Mouse (Mus musculus) neutrophil, adult 5-6 weeks (primary cell): ENCODE measurements around the gene Pikfyve. TPM values are rescaled to one million over a fixed set of nuclear protein-coding genes. Genes with fewer than 3 reads are reported as not detected.
A peak's percentile ranks its signal among the peaks of the same experiment; 100 is the strongest.
"Not testable (repeated sequence)": the region's sequence is repeated elsewhere in the genome, so short reads cannot be mapped to it uniquely, and the experiment has no call there.

ENCODE experiments used
- ATAC-seq: fragments of 151-379, 151-347 bp; 2 replicates; pipeline ENCODE4 v1.8.0; 2017; ENCODE audit warnings: mild to moderate bottlenecking, moderate TSS enrichment; ENCODE audit not compliant: insufficient number of reproducible peaks, poor library complexity, low FRiP score, severe bottlenecking; ENCODE audit errors: extremely low read depth
- total RNA-seq: library from RNA; stranded (forward); fragments of 200-1000 nt; gene quantifications from 2 replicates; pipeline ENCODE4 v1.2.3, GENCODE M21; 2017

Gene Pikfyve
- total RNA-seq, 1 experiment from 2014 or later: 69.4 TPM

DNA sequence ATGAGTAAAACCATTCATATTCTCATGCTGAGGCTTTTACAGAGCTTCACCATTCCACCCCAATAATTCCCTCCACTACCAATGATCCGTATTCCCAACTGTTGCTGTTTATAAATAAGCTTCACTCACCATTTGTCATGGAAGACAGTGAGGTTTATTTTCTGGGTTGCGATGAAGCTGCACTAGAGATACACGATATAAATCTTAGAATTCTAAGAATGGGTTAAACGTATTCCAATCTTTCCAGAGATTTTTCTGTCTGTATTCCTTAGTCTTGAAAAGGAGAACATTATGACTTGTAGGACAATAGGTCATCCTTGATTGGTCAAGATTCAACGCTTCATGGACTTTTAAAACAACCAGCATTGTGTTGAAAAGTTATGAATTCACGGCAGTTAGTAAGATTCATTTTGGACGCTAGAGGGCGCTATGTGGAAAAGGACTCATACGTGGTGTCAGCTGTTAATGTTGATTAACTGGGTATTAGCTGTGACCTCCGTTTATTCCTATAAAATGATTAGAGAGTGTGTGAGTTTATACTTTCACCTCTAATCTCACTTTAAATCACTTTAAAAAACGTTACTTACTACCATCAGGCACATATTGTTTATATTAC lies 6.7 kb upstream of the Pikfyve start:
- ATAC-seq: peak; percentile 50; the same call in 1 of the 2 replicates

GRCm38 (mm10) chr1:65181459-65181858 lies 5.0 kb upstream of the Pikfyve start:
- ATAC-seq: no peak

DNA sequence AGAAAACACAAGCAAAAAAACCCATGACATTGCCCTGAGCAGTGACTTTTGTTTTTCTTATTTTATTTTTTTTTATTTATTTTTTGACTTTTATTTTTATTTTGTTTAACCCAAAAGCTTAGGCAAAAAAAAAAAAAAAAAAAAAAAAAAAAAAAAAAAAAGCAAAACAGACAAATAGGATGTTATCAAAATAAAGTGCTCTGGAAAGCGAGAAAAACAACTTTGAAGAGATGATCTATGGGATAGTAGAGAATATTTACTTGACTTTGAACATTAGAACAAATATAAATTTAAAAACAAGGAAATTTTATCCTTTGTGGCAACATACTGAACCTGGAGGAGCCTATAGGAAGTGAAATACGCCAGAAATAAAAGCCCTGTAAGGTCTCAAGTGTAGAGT lies 2.5 kb upstream of the Pikfyve start:
- no peak for ATAC-seq

DNA sequence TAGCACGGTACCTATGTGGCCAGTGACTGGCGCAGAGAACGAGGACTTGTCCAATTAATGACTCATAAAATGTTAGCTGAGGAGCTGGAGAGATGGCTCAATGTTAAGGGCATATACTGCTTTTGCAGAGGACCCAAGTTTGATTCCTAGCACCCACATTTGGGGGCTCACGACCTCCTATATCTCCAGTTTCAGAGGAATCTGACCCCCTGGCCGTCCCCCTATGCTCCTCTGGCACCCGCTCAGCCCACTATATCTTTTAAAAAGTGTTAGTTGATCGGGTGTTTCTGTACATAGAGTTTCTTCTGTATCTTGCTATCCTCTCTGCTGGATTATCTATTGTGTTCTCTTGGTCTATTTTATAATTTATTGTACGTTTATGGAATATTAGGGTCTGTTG lies 1.5 kb upstream of the Pikfyve start:
- no peak for ATAC-seq

GRCm38 (mm10) chr1:65185524-65186205 lies 818 bp upstream of the Pikfyve start:
- no peak for ATAC-seq

GRCm38 (mm10) chr1:65187074-65187430 lies 569 bp downstream of the Pikfyve start:
- ATAC-seq: no peak

DNA sequence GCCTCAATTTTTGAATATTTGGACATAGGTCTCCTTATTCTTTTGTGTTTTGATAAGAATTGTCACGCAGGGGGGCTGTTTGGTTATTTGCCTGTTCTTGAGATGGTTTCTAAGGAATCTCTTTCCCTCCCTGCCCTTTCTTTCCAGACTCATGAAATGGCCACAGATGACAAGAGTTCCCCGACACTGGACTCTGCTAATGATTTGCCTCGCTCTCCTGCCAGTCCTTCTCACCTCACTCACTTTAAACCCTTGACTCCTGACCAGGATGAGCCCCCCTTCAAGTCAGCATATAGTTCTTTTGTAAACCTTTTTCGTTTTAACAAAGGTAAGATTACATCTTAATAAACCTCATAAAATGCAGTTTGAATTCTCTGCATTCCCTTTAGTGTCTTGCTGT lies 3.7 kb downstream of the Pikfyve start:
- no peak for ATAC-seq

DNA sequence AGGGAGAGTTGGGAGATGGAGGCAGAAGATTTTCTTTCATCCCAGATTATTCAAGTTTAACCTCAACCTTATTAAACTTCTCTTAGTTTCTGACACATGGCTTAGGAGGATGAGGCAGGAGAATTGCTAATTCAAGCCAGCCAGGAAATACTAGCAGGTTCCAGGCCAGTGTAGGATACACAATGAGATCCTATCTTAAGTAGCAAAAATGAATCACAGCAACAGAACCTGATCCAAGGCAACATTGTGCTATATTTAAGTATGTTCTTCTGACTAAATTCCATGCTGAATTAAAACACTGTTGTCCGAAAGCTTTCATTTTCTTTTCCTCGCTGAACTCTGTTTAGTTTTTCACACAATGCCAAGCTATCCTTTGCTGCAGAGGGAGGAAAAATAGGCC lies 6.7 kb downstream of the Pikfyve start:
- ATAC-seq: no peak

- ATAC-seq: no peak
These were observed 11.9 kb downstream of the Pikfyve start for GRCm38 (mm10) chr1:65198425-65198824.

DNA sequence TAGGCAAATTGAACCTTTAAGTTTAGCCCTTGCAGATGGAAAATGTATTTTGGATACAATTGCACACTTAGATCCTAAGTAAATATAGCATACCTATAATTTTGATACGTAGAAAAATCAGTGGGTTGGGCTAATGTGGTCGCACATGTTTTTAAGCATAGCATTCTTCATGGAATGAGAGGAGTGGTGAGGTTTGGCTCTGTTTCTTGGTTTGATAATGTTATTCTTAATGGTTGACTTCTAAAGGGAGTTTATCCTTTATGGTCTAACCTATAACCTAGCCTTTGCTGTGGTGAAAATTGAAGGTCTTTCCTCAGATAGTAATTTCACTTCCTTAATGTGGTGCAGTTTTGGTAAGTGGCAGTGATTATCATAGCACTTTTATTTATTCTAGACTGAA lies 12.4 kb downstream of the Pikfyve start:
- no peak for ATAC-seq

DNA sequence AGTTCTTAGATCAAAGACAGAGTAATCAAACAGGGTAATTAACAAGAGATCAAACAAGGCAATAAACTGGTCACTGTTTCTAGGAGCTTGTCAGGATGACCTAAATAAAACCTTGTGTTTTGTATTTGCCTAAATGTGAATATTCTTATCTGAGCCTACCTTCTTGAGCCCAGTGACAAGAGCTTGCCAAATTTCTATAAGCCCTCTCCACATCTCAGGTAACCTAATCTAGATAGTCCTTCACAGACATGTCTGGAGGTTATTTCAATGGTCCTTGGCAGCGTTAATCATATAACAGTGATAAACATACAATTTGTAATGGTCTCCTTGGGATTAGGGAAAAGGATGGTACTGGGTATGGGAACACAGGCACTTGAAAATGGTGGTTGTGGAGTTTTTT lies 17.8 kb downstream of the Pikfyve start:
- no peak for ATAC-seq

- ATAC-seq: no peak
These were observed 26.7 kb downstream of the Pikfyve start for GRCm38 (mm10) chr1:65213214-65213613.

DNA sequence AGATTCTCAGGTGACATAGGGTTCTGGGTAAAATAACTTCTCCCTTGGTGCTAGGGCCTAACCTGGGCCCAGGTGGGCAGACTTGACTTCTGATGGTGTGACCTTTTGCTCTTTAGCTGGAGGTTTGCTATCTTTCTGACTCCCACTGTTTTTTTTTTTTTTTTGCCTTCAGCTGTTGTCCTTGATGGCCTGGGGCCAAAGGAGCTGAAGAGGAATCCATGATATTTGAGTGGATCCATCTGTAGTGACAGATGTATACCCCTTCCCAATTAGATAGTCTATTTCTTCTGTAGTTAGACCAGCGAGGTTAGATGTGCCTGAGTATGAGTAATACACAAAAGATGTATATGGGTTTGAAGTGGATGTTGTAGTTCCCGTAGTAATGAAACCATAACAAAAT lies 31.1 kb downstream of the Pikfyve start:
- no peak for ATAC-seq

GRCm38 (mm10) chr1:65217972-65218371 lies 31.5 kb downstream of the Pikfyve start:
- no peak for ATAC-seq

DNA sequence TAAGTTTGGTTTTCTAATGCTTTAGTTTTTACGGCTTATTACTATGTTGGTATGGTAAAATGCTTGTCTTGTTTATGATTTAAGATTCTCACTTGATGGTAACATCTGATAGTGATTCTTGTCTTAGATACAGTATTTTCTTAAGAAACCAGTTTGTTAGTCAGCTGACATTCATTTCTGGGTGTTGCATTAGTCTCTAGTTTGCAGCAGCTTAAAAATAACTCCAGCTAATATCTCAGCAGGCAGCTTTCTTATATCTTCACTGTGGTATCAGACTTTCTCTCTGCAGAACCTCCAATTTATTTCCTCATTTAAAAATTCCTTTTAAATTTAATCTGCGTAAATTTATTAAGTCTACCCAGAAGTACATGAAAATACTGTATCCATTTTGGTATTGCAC lies 37.2 kb downstream of the Pikfyve start:
- ATAC-seq: no peak

- ATAC-seq: peak; percentile 86
These were observed 41.2 kb downstream of the Pikfyve start for GRCm38 (mm10) chr1:65227681-65228080.

GRCm38 (mm10) chr1:65229768-65230167 lies 43.3 kb downstream of the Pikfyve start:
- ATAC-seq: not testable (repeated sequence)

DNA sequence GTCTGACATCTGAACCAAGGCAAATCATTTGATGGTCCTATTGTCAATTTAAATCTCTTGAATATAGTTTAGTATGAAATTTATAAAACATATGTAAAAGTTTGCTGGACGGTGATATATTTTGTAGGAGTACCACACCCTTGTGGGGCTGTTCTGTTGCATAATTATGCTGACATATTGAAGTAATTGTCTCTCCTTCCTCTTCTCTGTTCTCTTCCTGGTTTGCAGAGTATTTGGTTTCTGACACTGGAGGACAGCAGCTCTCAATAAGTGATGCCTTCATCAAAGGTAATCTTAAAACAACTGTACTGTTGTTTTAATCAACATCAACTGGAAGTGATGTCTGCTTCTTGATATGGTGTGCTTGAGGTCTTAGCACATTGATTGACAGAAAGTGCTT lies 44.1 kb downstream of the Pikfyve start:
- ATAC-seq: no peak

DNA sequence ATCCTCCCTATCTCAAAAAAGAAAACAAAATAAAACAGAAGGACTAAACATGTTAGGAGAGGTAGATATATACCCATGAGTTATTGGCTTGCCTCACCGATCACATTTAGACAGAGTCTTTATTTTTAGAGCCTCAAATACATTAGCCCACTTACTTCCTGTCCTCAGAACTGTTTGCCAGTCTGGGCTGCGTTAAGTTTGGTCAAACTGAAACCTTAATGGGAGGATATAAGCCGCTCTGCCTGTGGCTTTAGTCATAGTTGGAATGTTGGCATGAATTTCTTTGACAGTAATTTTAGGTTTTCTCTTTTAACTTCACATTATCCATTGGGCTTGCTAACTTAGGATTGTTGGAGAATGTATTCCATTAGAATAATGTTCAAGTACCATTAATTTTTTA lies 51.2 kb downstream of the Pikfyve start:
- ATAC-seq: 0 out of 2 replicates have a peak, but pooled peaks have one; percentile 33

- ATAC-seq: no peak
These were observed 59.2 kb downstream of the Pikfyve start for GRCm38 (mm10) chr1:65245637-65246036.

DNA sequence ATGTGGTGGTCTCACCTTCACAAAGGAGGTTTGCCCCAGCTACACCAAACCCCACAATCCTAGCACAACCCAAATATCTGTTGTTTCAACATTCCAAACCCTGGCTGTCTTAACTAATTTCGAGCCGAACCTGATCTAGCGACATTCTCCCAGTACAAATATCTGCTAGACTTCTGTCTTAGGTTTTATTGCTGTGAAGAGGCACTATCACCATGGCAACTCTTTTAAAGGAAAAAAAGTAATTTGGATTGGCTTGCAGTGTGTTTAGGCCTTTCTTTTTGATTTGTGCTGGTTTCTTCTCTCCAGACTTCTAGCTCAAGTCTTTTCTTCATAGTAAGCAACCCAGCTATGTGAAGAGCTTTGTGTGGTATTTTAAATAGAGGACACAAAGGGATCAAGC lies 94.0 kb downstream of the Pikfyve start:
- no peak for ATAC-seq
